Mouse (Mus musculus) midbrain, embryonic 15.5 days (tissue): ENCODE data around the gene Prss41. TPM values are rescaled to one million over a fixed set of nuclear protein-coding genes. Genes with fewer than 3 reads are reported as not detected.
A peak's percentile ranks its signal among the peaks of the same experiment; 100 is the strongest.
"Not testable (repeated sequence)": the region's sequence is repeated elsewhere in the genome, so short reads cannot be mapped to it uniquely, and the experiment has no call there.

Source experiments
- ATAC-seq: fragments of 200-750 bp; cut with Nextera tagmentation; replicated peaks from 2 replicates; pipeline ENCODE4 v1.8.0; 2017; ENCODE audit warnings: moderate TSS enrichment
- H3K27ac ChIP-seq: fragments of 300-500 bp; sonication (generic); 2 replicates; pipeline ENCODE4 v1.5.1; 2015; ENCODE audit warnings: mild to moderate bottlenecking, inconsistent platforms
- H3K27me3 ChIP-seq: fragments of 300-500 bp; sonication (generic); replicated peaks from 2 replicates; pipeline ENCODE4 v1.6.1; 2015; ENCODE audit warnings: inconsistent platforms
- H3K36me3 ChIP-seq: fragments of 300-500 bp; sonication (generic); replicated peaks from 2 replicates; pipeline ENCODE4 v1.6.1; 2015; ENCODE audit warnings: inconsistent platforms
- H3K4me1 ChIP-seq: fragments of 300-500 bp; sonication (generic); 2 replicates; pipeline ENCODE4 v1.6.1; 2015; ENCODE audit warnings: inconsistent platforms
- H3K4me2 ChIP-seq: fragments of 300-500 bp; sonication (generic); 2 replicates; pipeline ENCODE4 v1.6.1; 2015; ENCODE audit warnings: inconsistent platforms, mild to moderate bottlenecking, moderate library complexity
- H3K4me3 ChIP-seq: fragments of 300-500 bp; sonication (generic); 2 replicates; pipeline ENCODE4 v1.5.1; 2015; ENCODE audit warnings: mild to moderate bottlenecking, inconsistent platforms
- H3K9ac ChIP-seq: fragments of 300-500 bp; sonication (generic); 2 replicates; pipeline ENCODE4 v1.6.1; 2015; ENCODE audit warnings: mild to moderate bottlenecking, inconsistent platforms
- H3K9me3 ChIP-seq: fragments of 300-500 bp; sonication (generic); 2 replicates; pipeline ENCODE4 v1.6.1; 2016; ENCODE audit warnings: inconsistent platforms
- WGBS: fragments of 180-500 bp; shearing (Covaris S2); methylation state at CpG from one replicate; pipeline ENCODE4 v1.1.7; 2015; ENCODE audit warnings: mixed read lengths; 5-methylcytosine and 5-hydroxymethylcytosine counted together
- polyA plus RNA-seq: library from polyadenylated mRNA; unstranded; fragments of >200 nt; fragmentation: Nextera tagmentation; extraction: Ambion mirVana; gene quantifications from 2 replicates; pipeline ENCODE4 v1.2.1, GENCODE M21; 2015

Prss41 gene
- polyA plus RNA-seq, result 1.4 and 1.6 TPM in 2 replicates

DNA sequence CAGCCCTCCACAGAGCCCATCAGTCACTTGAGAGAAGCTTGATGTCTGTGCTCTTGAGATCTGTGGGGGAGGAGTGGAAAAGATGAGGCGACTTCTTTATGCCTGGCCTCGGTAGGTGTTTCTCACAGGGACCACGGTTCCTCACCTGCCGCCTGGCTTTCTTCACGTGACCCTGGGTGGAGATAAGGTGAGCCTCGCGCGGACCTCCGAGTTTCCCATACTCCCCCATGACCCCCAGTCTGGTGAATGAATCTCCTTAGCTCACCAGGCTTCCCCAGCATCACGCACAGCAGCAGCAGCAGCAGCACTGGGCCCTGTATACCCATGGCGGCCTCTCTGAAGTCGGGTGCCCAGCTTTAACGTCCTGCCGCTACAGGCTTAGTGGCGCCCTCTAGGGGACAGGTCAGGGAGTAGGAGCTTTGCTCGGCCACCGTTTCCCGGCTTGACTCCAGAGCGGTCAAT is at the start of gene Prss41, which contains the start of gene Prss32:
Gene Prss41, minus strand, starts transcription at position 361 of the 462 bp plus-strand sequence.
Gene Prss32, plus strand, starts transcription at position 44 of the 462 bp plus-strand sequence.
- ATAC-seq, result 0 out of 2 replicates have a peak, but pooled peaks have one; percentile 17
- Histone ChIP-seq H3K4me3 (0 out of 2 replicates have a peak within 1 kb of the TSS, but pooled peaks have one; percentile 5), H3K36me3 (no peaks in the 10 kb centered on the region), H3K4me2 (peak within 1 kb of the TSS; percentile 26; the same call in 1 of the 2 replicates), H3K4me1 (no peaks in the 10 kb centered on the region), H3K27me3 (no peaks in the 10 kb centered on the region), H3K27ac (no peak within 1 kb of the TSS), H3K9ac (no peak within 1 kb of the TSS), H3K9me3 (no peaks in the 10 kb centered on the region)
- 21% methylated on average over 19 of the region's 19 CpGs for WGBS

DNA sequence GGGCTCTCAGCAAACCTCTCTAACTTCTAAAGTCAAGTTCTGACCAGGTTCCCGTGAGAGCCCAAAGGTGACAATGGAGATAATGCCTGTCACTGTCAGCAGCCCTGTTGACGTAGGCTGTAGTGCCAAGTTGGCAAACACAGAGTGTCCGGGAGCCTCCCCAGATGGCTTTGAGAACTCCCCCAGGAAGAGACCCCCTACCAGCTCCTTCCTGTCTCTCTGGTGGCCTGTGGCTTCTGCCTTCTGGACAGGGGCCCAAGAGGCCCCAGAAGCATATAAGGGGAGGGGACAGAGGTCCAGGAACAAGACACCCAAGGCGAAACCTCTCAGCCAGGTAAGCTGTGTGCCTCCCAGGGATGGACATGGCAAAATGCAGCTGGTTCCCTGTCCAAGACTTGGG is 36.6 kb upstream of the Prss41 start, which contains the start of the genes Dcpp1 and Dcpp2:
Gene Dcpp1, plus strand, starts transcription at position 301 of the 400 bp plus-strand sequence.
Gene Dcpp2, plus strand, starts transcription at position 305 of the 400 bp plus-strand sequence.
- not testable (repeated sequence) for H3K9ac ChIP-seq, ATAC-seq, H3K36me3 ChIP-seq, H3K4me3 ChIP-seq, H3K9me3 ChIP-seq, H3K4me2 ChIP-seq, H3K27me3 ChIP-seq, H3K27ac ChIP-seq, H3K4me1 ChIP-seq
- WGBS, result 83% methylated on average over 4 of the region's 4 CpGs

DNA sequence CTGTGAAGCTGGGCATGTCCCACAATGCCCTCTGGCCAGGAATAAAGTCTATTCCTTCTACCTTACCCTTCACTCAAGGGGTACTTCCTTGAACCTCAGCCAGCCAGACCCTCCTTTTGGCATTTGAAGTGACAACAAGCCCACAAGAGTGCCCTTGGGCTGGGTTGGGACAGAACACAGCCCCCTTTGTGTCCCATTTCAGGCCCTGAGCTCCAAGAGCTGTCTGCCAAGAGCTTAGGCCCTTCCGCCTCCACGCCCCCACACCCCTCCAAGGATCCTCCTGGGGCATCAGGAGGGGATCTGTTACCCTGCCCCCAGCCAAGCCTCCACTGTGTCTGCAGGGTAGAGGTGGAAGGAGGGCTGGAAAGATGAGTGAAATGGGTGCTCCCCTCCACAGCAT is 33.2 kb upstream of the Prss41 start:
- Histone ChIP-seq H3K9me3 (no peaks in the 10 kb centered on the region), H3K36me3 (no peaks in the 10 kb centered on the region), H3K4me3 (no peak overlapping the region), H3K9ac (no peak overlapping the region), H3K27me3 (no peaks in the 10 kb centered on the region), H3K4me2 (no peak overlapping the region), H3K27ac (no peak overlapping the region), H3K4me1 (no peaks in the 10 kb centered on the region)
- peak; percentile 66; the same call in 1 of the 2 replicates for ATAC-seq
- WGBS, result 67% methylated on average over 2 of the region's 2 CpGs

DNA sequence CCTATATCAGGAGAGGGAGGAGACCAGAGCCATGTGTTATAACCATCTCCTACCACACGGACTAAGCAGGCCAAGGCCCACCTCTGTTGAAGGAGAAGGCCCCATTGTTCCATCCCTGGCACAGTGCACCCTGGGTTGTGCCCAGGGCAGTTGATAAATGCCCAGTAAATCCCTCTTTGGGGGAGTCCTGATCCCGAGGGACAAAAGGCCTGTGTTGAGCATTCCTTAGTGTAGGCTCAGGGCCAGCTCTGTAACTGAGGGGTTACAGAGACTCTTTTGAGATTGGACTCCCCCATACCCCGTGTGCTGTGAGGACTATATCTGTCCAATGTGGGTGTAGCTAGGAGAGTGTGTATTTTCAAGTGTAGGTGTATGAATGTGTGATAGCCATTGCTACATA is 32.8 kb upstream of the Prss41 start:
- H3K27ac ChIP-seq, result no peak overlapping the region
- no peak overlapping the region for H3K9ac ChIP-seq
- ATAC-seq, result peak; percentile 80
- H3K36me3 ChIP-seq, result no peaks in the 10 kb centered on the region
- H3K4me3 ChIP-seq, result no peak overlapping the region
- H3K4me2 ChIP-seq, result no peak overlapping the region
- 45% methylated on average over 3 of the region's 3 CpGs for WGBS
- no peaks in the 10 kb centered on the region for H3K9me3 ChIP-seq
- H3K4me1 ChIP-seq, result no peaks in the 10 kb centered on the region
- H3K27me3 ChIP-seq, result no peaks in the 10 kb centered on the region

DNA sequence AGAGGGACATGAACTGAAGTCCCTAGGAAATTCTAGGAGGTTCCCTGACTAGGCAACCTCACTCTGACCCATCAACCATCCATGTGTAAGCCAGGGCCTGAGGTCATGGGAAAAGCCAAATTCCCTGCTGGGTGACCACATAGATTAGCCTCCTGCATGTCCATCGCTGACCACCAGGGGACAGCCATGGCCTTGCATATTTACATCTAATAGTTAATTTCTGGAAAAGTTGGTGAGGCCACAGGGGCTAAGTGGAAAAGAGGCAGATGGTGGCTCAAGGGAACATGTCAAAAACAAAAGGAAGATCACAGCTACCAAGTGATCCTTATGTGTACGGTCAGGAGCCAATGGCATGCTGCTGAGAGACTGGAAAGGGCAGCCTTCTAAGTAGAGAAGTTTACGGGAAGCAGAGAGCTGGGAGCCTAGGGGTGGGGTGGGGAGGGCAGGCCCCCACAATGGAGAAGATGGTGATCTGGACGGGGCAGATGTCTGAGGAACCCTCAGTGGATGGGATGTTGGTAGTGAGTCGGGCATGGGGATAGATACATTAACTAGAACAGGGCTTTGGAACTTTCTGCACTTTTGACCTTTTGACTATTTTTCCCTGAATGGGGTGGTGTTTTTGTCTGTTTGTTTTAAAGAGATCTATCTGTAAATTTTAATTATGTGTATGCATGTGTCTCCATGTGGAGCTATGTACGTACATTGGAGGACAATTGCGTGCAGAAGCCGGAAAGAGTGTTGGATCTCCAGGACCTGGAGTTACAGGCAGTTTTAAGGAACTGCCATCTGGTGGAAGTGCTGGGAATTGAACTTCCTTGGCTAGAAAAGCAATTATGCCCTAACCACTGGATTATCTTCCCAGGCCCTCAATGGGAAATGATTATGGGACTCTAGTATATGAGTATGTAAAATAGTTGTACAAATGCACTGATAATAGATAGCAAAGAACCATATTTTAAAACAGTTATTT is 30.2 kb upstream of the Prss41 start:
- Histone ChIP-seq H3K4me1 (no peaks in the 10 kb centered on the region), H3K4me3 (no peak overlapping the region), H3K4me2 (no peak overlapping the region), H3K36me3 (no peaks in the 10 kb centered on the region), H3K9ac (no peak overlapping the region), H3K27ac (no peak overlapping the region), H3K9me3 (no peaks in the 10 kb centered on the region), H3K27me3 (no peaks in the 10 kb centered on the region)
- no peak for ATAC-seq
- 44% methylated on average over 8 of the region's 8 CpGs for WGBS

DNA sequence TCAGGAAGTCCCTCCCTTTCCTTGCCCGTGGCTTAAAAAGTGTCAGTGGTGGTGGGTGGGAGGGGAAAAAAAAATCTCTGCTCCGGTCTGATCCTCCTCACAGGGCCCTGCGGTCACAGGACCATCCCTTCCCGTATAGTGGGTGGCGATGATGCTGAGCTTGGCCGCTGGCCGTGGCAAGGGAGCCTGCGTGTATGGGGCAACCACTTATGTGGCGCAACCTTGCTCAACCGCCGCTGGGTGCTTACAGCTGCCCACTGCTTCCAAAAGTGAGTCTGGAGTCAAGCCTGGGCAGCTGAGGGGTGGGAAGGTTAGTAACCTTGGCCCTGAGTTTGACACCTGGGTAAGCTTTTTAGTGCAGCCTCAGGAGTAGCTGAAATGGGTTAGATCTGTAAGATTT is 24.5 kb upstream of the Prss41 start:
- no peak for ATAC-seq
- Histone ChIP-seq H3K27me3 (no peaks in the 10 kb centered on the region), H3K9me3 (no peaks in the 10 kb centered on the region), H3K9ac (no peak overlapping the region), H3K4me3 (no peak overlapping the region), H3K36me3 (no peaks in the 10 kb centered on the region), H3K4me1 (no peaks in the 10 kb centered on the region), H3K27ac (no peak overlapping the region), H3K4me2 (no peak overlapping the region)
- WGBS, result 90% methylated on average over 11 of the region's 11 CpGs

DNA sequence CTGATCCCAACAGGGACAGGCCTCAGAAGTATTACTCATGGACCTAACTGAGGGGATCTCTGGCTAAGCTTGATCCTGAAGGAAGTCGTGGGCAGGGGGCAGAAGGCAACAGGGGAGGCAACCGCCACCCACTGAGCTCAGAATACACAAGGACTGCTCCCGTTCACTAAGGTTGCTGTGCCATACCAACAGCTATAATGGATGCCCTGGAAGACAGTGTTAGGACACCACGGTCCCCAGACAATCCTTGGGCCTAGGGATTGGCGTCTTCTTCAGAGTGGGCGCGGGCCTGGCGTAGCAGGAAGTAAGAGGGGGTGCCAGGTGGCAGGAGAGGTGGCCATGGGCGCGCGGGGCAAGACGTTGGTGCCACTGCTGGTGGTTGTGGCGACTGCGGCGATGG is 23.8 kb upstream of the Prss41 start, which contains the start of gene Prss21:
Gene Prss21, plus strand, starts transcription at position 301 of the 400 bp plus-strand sequence.
- Histone ChIP-seq H3K9ac (no peak within 1 kb of the TSS), H3K4me3 (no peak within 1 kb of the TSS), H3K27me3 (no peaks in the 10 kb centered on the region), H3K36me3 (no peaks in the 10 kb centered on the region), H3K4me1 (no peaks in the 10 kb centered on the region), H3K9me3 (no peaks in the 10 kb centered on the region), H3K4me2 (no peak within 1 kb of the TSS), H3K27ac (no peak within 1 kb of the TSS)
- no peak for ATAC-seq
- WGBS, result 87% methylated on average over 15 of the region's 15 CpGs

DNA sequence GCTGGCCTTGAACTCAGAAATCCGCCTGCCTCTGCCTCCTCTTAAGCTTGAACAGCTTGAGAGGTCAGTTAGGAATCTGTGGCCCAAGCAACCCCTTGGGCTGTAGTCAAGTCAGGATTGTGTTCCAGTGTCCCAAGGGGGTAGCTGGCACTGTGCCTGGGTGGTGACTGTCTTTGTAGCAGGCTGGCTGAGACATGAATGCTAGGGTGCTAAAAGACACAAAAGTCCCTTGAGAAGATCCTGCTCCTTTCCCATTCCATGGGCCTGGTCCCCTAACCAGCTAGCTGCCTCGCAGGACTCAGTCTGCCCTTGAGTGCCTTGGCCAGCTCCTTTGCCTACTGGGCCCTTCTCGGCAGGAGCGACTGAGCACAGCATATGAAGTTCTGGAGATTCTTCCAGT is 19.0 kb upstream of the Prss41 start:
- no peak overlapping the region for H3K4me3 ChIP-seq
- H3K4me2 ChIP-seq, result no peak overlapping the region
- 77% methylated on average over 4 of the region's 4 CpGs for WGBS
- no peak for ATAC-seq
- no peak overlapping the region for H3K27ac ChIP-seq
- no peak overlapping the region for H3K9ac ChIP-seq
- no peaks in the 10 kb centered on the region for H3K9me3 ChIP-seq
- H3K27me3 ChIP-seq, result no peaks in the 10 kb centered on the region
- H3K36me3 ChIP-seq, result no peaks in the 10 kb centered on the region
- H3K4me1 ChIP-seq, result no peaks in the 10 kb centered on the region

DNA sequence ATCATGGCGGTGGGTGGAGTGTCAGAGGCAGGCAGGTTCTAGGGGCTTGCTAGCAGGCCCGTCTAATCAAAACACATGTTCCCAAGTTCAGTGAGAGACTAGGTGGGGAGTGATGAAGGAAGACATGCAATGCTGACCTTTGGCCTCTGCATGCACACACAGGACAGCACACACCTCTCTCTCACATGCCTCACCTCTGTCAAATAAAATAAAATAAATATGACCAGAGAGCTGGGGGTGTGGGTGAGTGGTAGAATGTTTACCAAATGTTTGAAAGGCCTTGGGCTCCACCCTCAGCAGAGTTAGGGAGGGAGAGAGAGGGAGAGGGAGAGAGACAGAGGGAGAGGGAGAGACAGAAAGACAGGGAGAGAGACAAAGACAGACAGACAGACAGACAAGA is 13.9 kb upstream of the Prss41 start:
- H3K36me3 ChIP-seq, result no peaks in the 10 kb centered on the region
- 81% methylated on average over 2 of the region's 2 CpGs for WGBS
- no peak overlapping the region for H3K4me2 ChIP-seq
- no peaks in the 10 kb centered on the region for H3K27me3 ChIP-seq
- no peak overlapping the region for H3K4me3 ChIP-seq
- no peaks in the 10 kb centered on the region for H3K9me3 ChIP-seq
- no peaks in the 10 kb centered on the region for H3K4me1 ChIP-seq
- H3K9ac ChIP-seq, result no peak overlapping the region
- no peak overlapping the region for H3K27ac ChIP-seq
- no peak for ATAC-seq

DNA sequence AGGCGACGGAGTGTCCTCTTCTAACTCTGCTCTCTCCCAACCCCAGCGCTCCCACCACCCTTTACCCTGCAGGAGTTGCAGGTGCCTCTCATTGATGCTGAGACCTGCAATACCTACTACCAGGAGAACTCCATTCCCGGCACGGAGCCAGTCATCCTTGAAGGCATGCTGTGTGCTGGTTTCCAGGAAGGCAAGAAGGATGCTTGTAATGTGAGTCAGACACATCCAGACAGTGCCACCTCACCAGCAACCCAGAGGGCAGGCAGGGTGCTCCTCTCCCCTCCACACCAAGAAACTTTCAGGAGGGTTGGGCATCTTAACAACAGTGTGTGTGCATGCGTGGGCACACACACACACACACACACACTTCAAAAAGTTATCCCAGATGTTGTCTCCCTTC is 13.2 kb upstream of the Prss41 start:
- H3K36me3 ChIP-seq, result no peaks in the 10 kb centered on the region
- H3K4me2 ChIP-seq, result no peak overlapping the region
- WGBS, result 86% methylated on average over 6 of the region's 6 CpGs
- no peaks in the 10 kb centered on the region for H3K4me1 ChIP-seq
- ATAC-seq, result no peak
- no peak overlapping the region for H3K27ac ChIP-seq
- no peaks in the 10 kb centered on the region for H3K9me3 ChIP-seq
- H3K4me3 ChIP-seq, result no peak overlapping the region
- no peak overlapping the region for H3K9ac ChIP-seq
- no peaks in the 10 kb centered on the region for H3K27me3 ChIP-seq

DNA sequence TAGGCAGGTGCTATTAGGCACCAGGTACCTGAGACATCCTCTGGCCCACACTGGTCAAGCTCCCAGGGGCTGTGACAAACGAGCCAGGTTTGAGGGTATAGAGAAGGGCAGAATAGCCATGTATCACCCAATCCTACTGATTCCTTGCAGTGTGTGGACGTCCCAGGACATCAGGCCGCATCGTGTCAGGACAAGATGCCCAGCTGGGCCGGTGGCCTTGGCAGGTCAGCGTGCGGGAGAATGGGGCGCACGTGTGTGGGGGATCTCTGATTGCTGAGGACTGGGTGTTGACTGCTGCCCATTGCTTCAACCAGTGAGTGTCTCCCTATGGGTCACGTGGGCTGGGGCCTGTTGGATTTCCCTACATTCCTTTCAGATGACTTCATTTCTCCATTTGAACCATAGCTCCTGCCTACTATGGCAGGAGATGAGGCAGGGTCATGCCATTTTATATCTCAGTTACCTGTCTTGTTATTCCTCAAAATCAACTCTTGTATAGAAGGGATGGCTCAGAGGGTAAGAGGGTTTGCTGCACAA is 10.3 kb upstream of the Prss41 start:
- no peaks in the 10 kb centered on the region for H3K27me3 ChIP-seq
- no peak overlapping the region for H3K4me3 ChIP-seq
- no peaks in the 10 kb centered on the region for H3K36me3 ChIP-seq
- ATAC-seq, result no peak
- WGBS, result 86% methylated on average over 10 of the region's 10 CpGs
- H3K9ac ChIP-seq, result no peak overlapping the region
- H3K4me1 ChIP-seq, result no peaks in the 10 kb centered on the region
- H3K4me2 ChIP-seq, result no peak overlapping the region
- H3K27ac ChIP-seq, result no peak overlapping the region
- H3K9me3 ChIP-seq, result no peaks in the 10 kb centered on the region

DNA sequence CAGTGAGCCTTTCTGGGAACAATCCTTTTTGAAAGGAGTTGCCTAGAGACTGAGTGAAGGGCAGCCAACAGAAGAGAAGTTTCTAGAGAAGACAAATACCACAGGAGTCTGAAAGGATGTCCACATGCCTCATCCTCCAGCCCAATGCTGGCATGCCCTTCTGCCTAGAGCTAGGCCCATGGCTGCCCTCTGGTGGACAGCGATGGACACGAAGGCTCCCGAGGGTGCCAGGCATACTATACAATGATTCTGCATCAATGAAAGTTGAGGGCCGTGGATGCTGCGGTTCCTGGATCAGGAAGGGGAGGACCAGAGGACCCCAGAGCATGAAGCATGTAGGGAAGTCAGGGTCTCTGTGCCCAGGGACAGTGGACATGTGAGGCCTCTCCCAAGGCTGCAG is 9.3 kb upstream of the Prss41 start:
- ATAC-seq, result no peak
- Histone ChIP-seq H3K4me1 (no peaks in the 10 kb centered on the region), H3K27me3 (no peaks in the 10 kb centered on the region), H3K9ac (no peak overlapping the region), H3K36me3 (no peaks in the 10 kb centered on the region), H3K27ac (no peak overlapping the region), H3K4me3 (no peak overlapping the region), H3K4me2 (no peak overlapping the region), H3K9me3 (no peaks in the 10 kb centered on the region)
- 33% methylated on average over 5 of the region's 5 CpGs for WGBS
